Mouse (Mus musculus): ENCODE results near the gene Myo15.
"Not testable (repeated sequence)": the region's sequence is repeated elsewhere in the genome, so short reads cannot be mapped to it uniquely, and the experiment has no call there.

The Myo15 gene

DNA sequence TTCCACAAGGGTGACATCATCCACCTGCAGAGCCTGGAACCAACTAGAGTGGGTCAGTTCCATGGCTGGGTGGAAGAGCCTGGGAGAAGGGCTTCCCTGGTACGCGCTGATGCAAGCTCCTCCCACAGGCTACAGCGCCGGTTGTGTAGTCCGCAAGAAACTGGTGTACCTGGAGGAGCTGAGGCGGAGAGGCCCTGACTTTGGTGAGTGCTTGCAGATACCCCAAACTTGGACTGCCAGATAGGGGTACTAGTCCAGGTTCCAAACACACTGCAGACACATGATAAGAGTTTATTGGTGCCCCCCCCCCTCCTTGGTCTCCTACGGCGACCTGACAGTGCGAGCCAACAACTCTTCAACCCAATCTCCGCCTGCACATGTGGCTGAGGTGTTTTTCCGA, 39.8 kb downstream of the Myo15 start:
- no peak for DNase-seq (ENCODE audit: low spot score)

DNA sequence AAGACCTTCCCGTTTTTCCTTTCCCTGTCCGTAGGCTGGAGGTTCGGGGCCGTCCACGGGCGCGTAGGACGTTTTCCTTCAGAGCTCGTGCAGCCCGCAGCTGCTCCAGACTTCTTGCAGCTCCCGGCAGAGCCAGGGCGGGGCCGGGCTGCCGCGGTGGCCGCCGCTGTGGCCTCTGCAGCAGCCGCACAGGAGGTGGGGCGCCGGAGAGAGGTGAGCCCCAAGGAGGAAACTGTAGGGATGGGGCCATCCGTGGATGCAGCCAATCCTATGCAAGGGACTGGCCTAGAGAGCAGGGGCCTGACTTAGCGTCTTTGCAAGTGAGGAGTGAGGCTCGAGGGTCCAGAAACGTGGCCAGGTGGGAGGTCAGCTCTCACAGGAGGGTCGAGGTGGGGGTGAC, 40.4 kb downstream of the Myo15 start:
- peak; percentile 20 for DNase-seq (ENCODE audit: low spot score)

DNA sequence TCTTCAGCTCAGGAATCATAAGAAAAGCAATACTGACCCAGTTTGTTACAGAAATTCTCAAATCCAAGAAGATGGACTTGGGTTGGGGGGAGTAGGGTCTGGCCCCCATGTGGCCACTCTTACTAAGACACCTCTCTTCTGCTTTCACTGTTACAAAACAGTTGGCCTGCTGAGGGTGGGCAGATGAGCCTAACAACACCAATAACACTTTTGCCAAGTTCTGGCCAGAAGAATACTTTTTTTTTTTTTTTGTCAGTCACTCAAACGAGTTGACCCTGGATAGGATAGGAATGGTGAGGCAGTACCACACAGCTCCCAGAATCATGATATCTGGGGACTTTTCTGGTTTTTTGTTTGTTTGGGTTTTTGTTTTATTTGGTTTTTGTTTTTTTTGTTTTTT, 42.8 kb downstream of the Myo15 start:
- DNase-seq (ENCODE audit: low spot score) = no peak

DNA sequence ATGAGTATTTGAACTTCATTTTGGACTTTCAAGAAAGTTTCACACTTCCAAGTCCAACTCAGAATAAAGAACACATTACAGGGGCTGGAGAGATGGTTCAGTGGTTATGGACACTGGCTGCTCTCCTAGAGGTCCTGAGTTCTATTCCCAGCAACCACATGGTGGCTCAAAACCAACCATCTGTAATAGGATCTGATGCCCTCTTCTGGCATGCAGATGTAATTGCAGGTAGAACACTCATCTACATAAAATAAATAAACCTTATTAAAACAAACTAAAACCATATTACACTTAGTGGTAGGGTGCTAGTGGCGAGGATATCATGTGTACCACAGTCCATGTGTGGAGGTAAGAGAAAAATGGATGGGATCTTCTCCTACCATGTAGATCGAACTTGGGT, 43.4 kb downstream of the Myo15 start:
- no peak for DNase-seq (ENCODE audit: low spot score)

DNA sequence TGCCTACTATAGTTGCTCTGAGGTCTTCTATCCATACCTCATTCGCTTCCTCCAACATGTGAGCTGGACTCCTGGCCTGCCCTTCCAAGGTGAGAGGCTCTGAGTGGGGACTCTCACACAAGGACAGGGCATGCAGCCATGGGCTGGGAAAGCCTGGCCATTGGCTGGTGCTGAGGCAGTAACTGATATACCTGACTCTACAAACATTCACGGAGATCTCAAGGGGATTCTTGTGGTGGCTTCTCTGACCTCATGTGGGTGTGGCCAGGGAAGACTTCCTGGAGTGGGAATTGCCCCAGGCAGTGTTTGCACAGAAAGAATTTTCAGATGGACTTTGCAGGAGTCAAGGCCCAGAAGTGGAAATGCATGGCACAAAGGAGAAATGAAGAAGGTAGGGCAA, 45.8 kb downstream of the Myo15 start:
- DNase-seq (ENCODE audit: low spot score) = no peak

DNA sequence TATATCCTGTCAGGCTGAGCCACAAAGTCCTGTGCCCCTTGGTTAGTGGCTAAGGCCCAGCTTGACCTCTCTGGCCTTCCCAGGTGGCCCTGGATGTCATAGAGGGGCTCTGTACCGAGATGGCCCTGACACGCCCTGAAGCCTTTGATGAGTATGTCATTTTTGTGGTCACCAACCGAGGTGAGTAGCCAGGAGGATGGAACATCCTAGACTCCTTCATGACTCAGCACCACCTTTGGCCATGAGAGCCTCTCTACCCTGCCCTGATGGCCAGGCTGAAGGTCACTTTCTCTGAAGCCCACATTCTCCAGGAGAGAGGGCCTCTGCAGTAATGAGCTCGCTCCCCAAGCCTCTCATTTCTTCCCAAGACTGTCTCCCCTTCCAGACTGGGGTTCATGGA, 49.2 kb downstream of the Myo15 start:
- no peak for DNase-seq (ENCODE audit: low spot score)

DNA sequence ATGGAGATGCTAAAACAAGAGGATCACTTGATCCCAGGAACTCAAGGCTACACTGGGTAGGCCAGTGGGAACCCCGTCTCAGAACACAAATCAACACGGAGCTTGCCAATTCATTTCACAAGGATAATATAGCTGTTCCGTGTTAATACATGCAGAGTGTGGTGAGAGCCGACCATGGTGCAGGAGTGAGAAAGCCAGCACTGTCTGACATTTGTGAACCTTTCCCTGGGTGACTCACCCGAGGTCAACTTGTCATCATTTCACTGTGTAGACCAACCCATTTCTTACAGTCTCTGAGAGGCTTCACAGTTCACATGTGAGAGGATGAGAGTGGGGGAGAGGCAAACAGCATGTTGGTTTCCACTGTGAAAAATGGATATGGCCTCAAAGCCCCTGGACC, 52.9 kb downstream of the Myo15 start:
- DNase-seq (ENCODE audit: low spot score) = no peak

DNA sequence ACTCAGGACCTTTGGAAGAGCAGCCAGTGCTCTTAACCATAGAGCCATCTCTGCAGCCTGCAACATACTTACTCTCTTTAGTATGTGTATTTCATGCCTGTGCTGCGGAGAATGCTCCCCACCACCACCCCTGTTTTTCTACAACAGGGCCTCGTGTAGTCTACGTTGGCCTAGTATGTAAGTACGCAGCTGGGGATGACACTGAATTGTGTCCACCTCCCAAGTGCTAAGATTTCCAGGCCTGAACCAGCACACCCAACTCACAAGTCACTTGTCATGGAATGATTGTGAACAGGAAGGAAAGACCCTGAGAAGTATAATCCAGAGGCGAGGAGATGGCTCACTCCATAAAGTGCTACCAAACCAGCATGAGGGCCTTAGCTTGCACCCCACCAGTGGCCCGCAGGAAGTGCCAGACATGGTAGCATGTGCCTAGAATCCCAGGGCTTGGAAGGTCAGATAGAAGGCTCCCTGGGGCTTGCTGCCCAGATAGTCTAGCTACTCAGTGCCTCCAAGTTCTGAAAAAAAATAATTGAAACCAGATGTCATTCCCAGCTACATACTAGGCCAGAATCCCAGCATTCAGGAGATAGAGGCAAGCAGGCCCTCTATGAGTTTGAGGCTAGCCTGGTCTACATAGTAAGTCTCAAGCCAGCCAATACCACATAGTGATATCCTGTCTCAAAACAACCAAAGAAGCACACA, 53.7 kb downstream of the Myo15 start:
- DNase-seq (ENCODE audit: low spot score) = no peak

DNA sequence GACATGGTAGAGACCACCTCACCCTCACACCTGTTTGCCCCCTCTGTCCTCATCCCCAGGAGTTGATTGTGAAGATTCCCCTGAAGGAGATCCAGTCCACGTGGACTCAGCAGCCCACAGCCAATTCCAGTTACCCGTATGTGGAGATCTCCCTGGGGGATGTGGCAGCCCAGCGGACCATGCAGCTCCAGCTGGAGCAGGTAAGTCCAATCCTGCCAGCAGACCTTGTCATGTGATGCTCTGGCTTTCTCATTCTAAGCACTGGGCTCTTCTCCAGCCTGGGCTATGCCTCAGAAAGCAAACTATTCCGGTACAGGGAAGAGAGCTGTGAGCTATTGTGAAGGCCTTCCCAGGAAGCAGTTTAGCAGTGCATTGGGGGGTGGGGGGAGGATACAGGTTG, 57.3 kb downstream of the Myo15 start:
- DNase-seq (ENCODE audit: low spot score) = no peak

DNA sequence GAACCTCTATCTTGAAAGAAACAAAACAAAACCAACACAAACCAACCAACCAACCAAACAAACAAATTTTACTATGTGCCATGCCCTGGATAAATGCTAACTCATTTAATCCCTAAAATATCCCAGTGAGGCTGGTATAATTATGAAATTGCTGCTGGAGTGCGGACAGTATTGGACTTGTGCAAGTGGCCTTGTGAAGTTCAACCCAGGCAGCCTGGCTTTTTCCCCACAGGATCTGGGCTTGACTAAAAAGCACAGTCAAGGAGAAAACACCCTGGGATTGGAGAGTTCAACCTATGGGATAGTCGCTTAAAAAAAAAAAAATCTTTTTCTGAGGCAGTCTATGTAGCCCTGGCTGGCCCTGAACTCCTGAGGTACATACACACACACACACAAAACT, 66.5 kb downstream of the Myo15 start:
- no peak for DNase-seq (ENCODE audit: low spot score)

DNA sequence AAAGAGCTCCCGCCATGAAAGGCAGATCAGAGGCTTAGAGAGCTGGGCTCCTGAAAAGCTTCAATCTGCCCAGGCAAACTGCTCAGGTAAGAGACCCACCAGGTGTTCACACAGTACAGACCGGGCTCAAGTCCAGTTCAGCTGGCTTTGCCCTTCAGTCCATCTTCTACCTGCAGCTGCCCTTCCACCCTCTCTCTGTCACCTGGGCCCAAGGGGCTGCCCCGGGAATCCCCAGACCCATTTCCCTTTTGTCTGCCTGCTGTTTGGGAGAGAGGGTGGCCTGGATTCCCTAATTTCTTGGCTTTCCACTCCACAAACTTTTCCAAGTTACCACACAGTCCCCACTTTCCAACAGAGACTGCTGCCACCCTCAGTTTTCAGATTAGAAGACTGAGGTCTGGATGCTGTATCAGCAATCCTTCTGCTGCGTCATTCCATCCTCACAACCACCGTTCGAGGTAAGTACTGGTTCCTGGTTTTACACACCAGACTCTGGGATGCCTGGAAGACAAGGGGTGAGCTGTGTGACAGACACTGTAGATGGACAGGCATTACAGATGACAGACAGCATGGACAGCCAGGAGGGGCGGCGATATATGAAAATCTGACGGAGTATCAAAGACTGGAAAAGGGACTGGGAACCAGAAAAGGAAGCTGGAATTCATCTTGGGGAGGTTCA, 67.2 kb downstream of the Myo15 start, which contains the start of gene Alkbh5:
Gene Alkbh5, plus strand, starts transcription at position 202 of the 679 bp plus-strand sequence.
- DNase-seq (ENCODE audit: low spot score) = peak; percentile 25

DNA sequence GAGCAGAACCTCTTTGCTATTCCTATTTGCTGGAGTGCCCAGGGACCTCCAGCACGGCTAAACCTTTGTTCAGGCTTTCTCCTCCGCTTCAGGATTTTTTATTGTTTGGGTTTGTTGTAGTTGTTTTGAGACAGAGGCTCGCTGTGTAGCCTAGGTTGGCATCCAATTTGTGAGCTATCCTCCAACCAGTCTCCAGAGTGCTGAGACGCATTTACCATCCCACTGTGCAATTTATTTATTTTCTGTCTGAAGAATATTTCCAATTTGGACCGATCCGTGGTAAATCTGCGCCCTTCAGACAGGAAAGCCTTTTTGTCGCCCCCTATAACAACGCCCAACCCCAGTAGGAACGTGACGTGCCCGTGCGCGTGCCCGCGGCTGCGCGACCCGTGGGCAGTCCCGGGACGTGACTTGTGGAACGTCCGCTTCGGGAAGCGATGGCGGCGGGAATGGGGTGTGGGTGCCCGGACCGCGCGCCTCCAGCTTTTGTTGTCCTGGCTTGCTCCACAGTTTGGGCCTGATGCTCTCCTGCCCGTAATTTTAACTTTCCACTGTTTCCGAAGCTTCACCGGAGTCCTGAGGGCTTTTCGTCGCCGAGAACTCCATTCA, 67.8 kb downstream of the Myo15 start:
- peak; percentile 91 for DNase-seq (ENCODE audit: low spot score)

DNA sequence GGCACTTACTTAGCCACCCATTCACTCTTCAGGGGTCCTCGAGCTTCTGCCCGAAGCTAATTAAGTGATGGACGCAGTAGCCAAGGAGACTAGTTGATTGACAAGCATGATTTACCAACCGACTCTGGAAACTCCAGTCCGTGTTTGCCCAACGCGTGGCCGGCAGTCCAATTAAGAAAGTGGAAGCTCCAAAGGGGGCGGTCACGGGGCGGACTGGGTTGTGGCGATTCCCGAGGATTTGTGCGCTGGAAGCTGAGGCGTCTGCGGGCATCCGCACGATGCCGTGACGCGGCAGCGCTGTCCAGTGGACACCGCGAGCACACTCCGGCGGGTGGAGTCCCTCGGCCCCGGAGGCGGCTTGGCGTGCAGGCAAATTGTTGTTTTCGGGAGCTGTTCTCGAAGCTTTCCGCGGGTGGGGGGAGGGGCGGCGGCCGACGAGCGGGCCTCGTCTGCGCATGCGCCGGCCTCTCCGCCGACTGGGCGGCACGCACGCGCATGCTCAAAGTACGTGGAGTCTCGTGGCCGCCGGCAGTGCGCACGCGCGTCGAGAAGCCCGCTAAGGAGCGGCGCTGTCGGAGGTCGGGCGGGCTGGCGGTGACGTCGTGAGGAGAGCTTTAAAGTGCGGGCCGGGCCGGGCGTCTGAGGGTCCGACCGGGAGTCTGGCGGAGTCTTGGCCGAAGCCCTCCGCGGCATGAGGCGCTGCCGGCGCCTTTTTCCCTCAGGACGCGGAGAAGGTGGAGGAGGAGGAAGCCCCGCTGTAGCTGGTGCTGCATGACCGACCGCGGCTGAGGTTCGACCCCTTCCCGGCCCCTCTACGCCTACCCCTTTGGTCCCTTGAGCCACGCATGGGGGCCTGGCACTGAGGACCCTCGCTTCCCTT, 68.6 kb downstream of the Myo15 start:
- peak; percentile 97 for DNase-seq (ENCODE audit: low spot score)

DNA sequence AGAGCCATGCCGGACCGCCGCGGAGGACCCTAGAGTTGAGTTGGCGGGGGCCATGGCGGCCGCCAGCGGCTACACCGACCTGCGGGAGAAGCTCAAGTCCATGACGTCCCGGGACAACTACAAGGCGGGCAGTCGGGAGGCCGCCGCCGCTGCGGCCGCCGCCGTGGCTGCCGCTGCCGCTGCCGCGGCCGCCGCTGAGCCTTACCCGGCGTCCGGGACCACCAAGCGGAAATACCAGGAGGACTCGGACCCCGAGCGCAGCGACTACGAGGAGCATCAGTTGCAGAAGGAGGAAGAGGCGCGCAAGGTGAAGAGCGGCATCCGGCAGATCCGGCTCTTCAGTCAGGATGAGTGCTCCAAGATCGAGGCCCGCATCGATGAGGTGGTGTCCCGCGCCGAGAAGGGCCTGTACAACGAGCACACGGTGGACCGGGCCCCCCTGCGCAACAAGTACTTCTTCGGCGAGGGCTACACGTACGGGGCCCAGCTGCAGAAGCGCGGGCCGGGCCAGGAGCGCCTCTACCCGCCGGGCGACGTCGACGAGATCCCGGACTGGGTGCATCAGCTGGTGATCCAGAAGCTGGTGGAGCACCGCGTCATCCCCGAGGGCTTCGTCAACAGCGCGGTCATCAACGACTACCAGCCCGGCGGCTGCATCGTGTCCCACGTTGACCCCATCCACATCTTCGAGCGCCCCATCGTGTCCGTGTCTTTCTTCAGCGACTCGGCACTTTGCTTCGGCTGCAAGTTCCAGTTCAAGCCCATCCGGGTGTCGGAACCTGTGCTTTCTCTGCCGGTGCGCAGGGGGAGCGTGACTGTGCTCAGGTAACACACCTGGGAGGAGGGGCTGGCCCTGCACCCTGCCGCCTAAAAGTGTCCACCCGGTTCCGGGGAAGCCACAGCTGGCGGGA, 69.5 kb downstream of the Myo15 start:
- peak; percentile 66 for DNase-seq (ENCODE audit: low spot score)

DNA sequence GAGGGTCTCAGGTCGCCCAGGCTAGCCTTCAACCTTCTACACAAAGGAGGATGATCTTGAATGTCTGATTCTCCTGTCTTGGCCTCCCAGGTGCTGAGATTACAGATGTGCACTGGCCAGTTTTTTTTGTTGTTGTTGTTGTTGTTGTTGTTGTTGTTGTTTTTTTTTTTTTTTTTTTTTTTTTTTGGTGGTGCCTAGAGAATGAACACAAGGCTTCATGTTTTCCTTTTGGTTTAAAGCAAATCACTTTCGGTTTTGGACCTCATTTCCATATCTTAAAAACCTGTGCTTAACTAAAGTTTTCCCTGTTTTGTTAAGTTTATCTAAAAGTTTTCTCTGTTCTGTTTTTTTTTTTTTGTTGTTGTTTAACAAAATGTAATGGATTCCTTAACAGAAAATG, 70.4 kb downstream of the Myo15 start:
- DNase-seq (ENCODE audit: low spot score) = no peak

DNA sequence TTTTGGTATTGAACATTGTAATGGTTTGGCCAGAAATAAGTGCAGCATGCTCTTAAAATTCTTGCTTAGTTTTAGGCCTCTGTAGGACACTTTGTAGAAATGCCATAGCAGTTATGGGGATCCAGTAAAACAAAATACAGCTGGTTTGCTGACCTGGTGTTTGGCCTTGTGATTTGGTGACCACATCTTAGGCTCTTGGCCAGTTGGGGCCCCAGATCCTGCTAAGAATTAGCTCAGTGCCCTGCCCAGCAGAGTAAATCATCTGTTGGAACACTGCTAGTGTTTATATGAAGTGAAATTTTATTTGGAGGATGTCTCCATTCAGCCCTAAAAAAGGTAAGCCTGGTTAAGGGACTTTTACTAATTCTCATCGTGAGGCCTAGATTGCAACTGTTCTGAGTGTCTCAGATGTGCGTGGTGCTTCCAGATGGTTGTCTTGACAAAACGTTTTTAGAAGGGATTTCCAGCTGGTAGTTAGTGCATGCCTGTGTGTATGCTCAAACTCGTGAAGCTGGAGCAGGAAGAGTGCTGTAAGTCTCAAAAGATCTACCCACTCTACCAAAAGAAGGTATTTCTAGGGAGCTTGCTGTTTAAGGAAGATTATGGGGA, 71.0 kb downstream of the Myo15 start:
- DNase-seq (ENCODE audit: low spot score) = no peak

DNA sequence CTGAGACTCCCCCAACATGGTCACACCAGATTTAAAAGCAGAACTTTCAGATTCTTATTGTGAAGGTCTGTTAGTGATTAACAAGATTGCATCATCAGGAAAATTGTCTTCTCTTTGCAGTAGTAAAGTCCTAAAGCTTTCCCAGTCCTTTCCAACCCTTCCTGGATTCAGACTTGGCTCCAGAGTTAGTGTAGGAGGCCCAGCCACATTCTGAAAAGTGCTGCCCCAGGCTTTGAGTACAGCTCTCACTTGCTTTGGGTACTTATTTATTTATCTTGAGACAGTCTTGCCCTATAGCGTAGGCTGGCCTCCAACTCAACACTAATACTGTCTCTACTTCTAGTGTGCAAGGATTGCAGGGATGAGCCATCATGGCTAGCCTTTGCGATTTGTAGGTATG, 71.6 kb downstream of the Myo15 start:
- no peak for DNase-seq (ENCODE audit: low spot score)

DNA sequence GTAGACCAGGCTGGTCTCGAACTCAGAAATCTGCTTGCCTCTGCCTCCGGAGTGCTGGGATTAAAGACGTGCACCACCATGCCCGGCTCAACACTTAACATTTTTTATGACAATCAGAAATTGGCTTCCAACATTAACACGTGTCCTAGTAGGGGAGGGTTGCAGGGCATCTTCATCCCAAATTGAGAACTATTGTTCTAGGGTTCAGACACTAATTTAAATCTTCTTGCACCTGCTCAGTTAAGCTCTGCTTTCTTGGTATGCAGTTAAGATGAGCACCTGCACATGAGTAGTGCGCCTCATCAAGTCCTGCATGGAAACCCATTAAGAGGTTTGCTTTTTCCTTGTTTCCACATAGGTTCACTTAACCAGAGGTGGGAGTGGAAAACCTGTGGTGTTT, 72.7 kb downstream of the Myo15 start:
- no peak for DNase-seq (ENCODE audit: low spot score)

DNA sequence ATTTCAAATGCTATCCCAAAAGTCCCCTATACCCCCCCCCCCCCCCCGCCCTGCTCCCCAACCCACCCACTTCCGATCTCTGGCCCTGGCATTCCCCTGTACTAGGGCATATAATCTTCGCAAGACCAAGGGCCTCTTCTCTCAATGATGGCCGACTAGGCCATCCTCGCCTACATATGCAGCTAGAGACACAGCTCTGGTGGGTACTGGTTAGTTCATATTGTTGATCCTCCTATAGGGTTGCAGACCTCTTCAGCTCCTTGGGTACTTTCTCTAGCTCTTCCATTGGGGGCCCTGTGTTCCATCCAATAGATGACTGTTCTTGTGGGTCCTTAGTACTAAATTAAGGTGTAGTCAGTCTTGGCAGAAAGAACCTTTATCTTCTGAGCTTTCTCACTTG, 74.1 kb downstream of the Myo15 start:
- not testable (repeated sequence) for DNase-seq (ENCODE audit: low spot score)

DNA sequence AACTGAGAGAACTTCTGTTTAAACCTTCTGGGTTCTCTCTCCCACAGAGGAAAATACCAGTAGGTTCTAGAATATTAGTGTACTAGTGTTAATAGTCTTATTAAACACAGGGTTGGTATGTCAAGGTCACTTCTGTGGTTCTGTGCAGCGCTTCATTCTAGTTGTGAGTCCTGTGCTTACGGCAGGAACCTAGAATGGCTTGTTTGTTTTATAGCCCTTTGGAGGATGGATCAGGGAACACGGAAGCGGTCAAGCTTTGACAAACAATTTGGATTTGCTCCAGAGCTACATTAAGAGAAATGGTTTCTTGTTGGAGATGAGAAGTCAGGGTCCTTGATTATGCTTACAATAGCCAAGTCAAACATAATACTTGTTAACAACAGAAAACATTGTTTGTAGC, 76.3 kb downstream of the Myo15 start:
- no peak for DNase-seq (ENCODE audit: low spot score)

DNA sequence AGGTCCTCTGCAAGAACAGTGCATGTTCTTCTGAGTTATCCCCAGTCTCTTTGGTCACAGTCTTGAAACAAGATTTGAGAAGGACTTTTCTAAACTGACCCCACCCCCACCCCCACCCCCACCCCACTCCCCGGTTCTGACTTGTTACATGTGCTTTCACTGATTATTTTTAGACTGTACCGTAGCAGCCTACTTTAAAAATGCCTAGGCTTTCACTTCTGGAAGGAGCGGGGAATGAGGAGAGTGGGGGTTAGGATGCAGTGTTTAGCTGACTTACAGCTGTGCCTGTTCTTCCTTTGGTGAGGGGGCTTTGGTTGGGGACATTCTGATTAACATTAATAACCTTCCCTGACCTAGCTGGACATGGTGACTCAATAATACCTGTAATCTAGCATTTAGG, 79.0 kb downstream of the Myo15 start:
- no peak for DNase-seq (ENCODE audit: low spot score)

All from testis, postnatal 14 days (tissue).